Mouse (Mus musculus): ENCODE measurements around the gene Dock9.

Dock9 gene

GRCm38 (mm10) chr14:121797457-121798410 lies at the start of gene Dock9:
Gene Dock9, minus strand, starts transcription at chr14:121797837.
- DNase-seq: peak; percentile 91

- no peak for DNase-seq
Measured at GRCm38 (mm10) chr14:121844486-121844885, 46.8 kb upstream of the Dock9 start.

- DNase-seq: no peak
Measured at GRCm38 (mm10) chr14:121840217-121840616, 42.6 kb upstream of the Dock9 start.

GRCm38 (mm10) chr14:121838161-121838560 lies 40.5 kb upstream of the Dock9 start:
- no peak for DNase-seq

GRCm38 (mm10) chr14:121833001-121833520 lies 35.4 kb upstream of the Dock9 start:
- peak; percentile 93 for DNase-seq

GRCm38 (mm10) chr14:121829816-121830442 lies 32.3 kb upstream of the Dock9 start:
- no peak for DNase-seq

GRCm38 (mm10) chr14:121827091-121827490 lies 29.5 kb upstream of the Dock9 start:
- peak; percentile 47 for DNase-seq

GRCm38 (mm10) chr14:121825521-121826445 lies 28.1 kb upstream of the Dock9 start:
- DNase-seq: peak; percentile 88

- peak; percentile 94 for DNase-seq
Measured at GRCm38 (mm10) chr14:121824322-121825103, 26.9 kb upstream of the Dock9 start.

- DNase-seq: no peak
Measured at GRCm38 (mm10) chr14:121822997-121823396, 25.4 kb upstream of the Dock9 start.

GRCm38 (mm10) chr14:121822506-121822905 lies 24.9 kb upstream of the Dock9 start:
- DNase-seq: no peak

- no peak for DNase-seq
Measured at GRCm38 (mm10) chr14:121806791-121807190, 9.2 kb upstream of the Dock9 start.

- no peak for DNase-seq
Measured at GRCm38 (mm10) chr14:121806316-121806715, 8.7 kb upstream of the Dock9 start.

- DNase-seq: no peak
Measured at GRCm38 (mm10) chr14:121804461-121804860, 6.8 kb upstream of the Dock9 start.

- DNase-seq: peak; percentile 66
Measured at GRCm38 (mm10) chr14:121800962-121801361, 3.3 kb upstream of the Dock9 start.

GRCm38 (mm10) chr14:121799112-121799511 lies 1.5 kb upstream of the Dock9 start:
- peak; percentile 59 for DNase-seq

- DNase-seq: peak; percentile 98
Measured at GRCm38 (mm10) chr14:121798411-121798799, 768 bp upstream of the Dock9 start.

GRCm38 (mm10) chr14:121796571-121797456 lies 823 bp downstream of the Dock9 start:
- DNase-seq: peak; percentile 80

- peak; percentile 93 for DNase-seq
Measured at GRCm38 (mm10) chr14:121795536-121795935, 2.1 kb downstream of the Dock9 start.

GRCm38 (mm10) chr14:121793639-121794038 lies 4.0 kb downstream of the Dock9 start:
- DNase-seq: no peak

- DNase-seq: no peak
Measured at GRCm38 (mm10) chr14:121791935-121792334, 5.7 kb downstream of the Dock9 start.

Measured in cerebellum, adult 9-10 months (tissue).